8 mouse cellular contexts compared by ENCODE assay signal in the genomic region with DNA sequence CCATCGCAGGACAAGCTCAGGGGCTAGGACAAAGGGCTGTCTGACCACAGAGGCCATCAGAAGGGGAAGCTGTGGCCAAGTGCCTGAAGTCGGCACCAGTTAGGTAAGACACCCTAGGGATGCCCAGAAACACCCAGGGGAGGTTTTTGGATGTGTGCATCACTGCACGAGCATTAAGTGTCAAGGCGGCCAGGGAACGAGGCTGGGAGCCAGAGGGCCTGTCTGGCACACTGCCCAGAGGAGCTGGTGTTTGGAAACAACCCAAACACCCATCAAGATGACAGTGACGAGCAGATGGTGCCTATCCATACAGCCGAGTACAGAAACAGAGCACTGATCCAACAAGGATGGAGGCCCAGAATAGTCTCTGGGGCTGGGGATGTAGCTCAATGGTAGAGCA.
DNase-seq lines count a peak whose midpoint lies in the region; ATAC-seq and TF ChIP-seq lines count a peak whose summit lies in the region.

No protein-coding gene starts in this region.

- WGBS in heart, embryonic 10.5 days = 34% methylated on average over 7 of the region's 7 CpGs
- 20% methylated on average over 7 of the region's 7 CpGs for WGBS in heart, embryonic 12.5 days
- 45% methylated on average over 7 of the region's 7 CpGs for WGBS in midbrain, embryonic 13.5 days
- 84% methylated on average over 7 of the region's 7 CpGs for WGBS in midbrain, embryonic 11.5 days
- 21% methylated on average over 7 of the region's 7 CpGs for WGBS in forebrain, postnatal 0 days
- WGBS in neural tube, embryonic 13.5 days = 28% methylated on average over 7 of the region's 7 CpGs

- H3K9me3 ChIP-seq in heart, embryonic 10.5 days = no peaks in the 10 kb centered on the region
- H3K9me3 ChIP-seq in heart, embryonic 12.5 days (replicated peaks) = no peaks in the 10 kb centered on the region
- H3K9me3 ChIP-seq in midbrain, embryonic 13.5 days = no peaks in the 10 kb centered on the region
- H3K9me3 ChIP-seq in midbrain, embryonic 11.5 days (ENCODE audit: control insufficient read depth, low read length) = no peaks in the 10 kb centered on the region
- no peaks in the 10 kb centered on the region for H3K9me3 ChIP-seq in forebrain, postnatal 0 days (ENCODE audit: low read length)
- no peaks in the 10 kb centered on the region for H3K9me3 ChIP-seq in neural tube, embryonic 13.5 days

- no peak overlapping the region for H3K4me2 ChIP-seq in heart, embryonic 12.5 days
- no peak overlapping the region for H3K4me2 ChIP-seq in midbrain, embryonic 13.5 days (replicated peaks)
- H3K4me2 ChIP-seq in midbrain, embryonic 11.5 days = no peak overlapping the region
- H3K4me2 ChIP-seq in forebrain, postnatal 0 days (ENCODE audit: low read depth) = no peak overlapping the region
- no peak overlapping the region for H3K4me2 ChIP-seq in neural tube, embryonic 13.5 days

- peaks cover 26% of the 10 kb centered on the region for H3K27me3 ChIP-seq in heart, embryonic 10.5 days (ENCODE audit: insufficient read depth, poor library complexity, severe bottlenecking)
- H3K27me3 ChIP-seq in heart, embryonic 12.5 days (replicated peaks) = peaks cover 6% of the 10 kb centered on the region; the same call in 1 of the 2 replicates
- H3K27me3 ChIP-seq in midbrain, embryonic 13.5 days = no peaks in the 10 kb centered on the region
- H3K27me3 ChIP-seq in midbrain, embryonic 11.5 days (ENCODE audit: control insufficient read depth, insufficient read depth, low read length) = no peaks in the 10 kb centered on the region
- H3K27me3 ChIP-seq in forebrain, postnatal 0 days (ENCODE audit: insufficient read depth, low read length) = no peaks in the 10 kb centered on the region
- peaks cover 64% of the 10 kb centered on the region for H3K27me3 ChIP-seq in neural tube, embryonic 13.5 days

- 0 out of 2 replicates have a peak overlapping the region, but pooled peaks have one; percentile 54 for H3K27ac ChIP-seq in heart, embryonic 10.5 days
- H3K27ac ChIP-seq in heart, embryonic 12.5 days (ENCODE audit: poor library complexity, severe bottlenecking) = no peak overlapping the region
- H3K27ac ChIP-seq in midbrain, embryonic 13.5 days = no peak overlapping the region
- H3K27ac ChIP-seq in midbrain, embryonic 11.5 days (ENCODE audit: low read depth, low read length) = no peak overlapping the region
- no peak overlapping the region for H3K27ac ChIP-seq in forebrain, postnatal 0 days (ENCODE audit: low read depth, low read length)
- 0 out of 2 replicates have a peak overlapping the region, but pooled peaks have one; percentile 18 for H3K27ac ChIP-seq in neural tube, embryonic 13.5 days (replicated peaks)

- no peak for TF ChIP-seq CTCF in forebrain, postnatal 0 days (IDR thresholded peaks at IDR 0.05; ENCODE audit: low read depth)

- ATAC-seq in heart, embryonic 12.5 days (ENCODE audit: insufficient number of reproducible peaks, low FRiP score) = no peak
- ATAC-seq in midbrain, embryonic 13.5 days = peak; percentile 73
- no peak for ATAC-seq in midbrain, embryonic 11.5 days (ENCODE audit: low FRiP score)
- ATAC-seq in forebrain, postnatal 0 days = peak; percentile 75
- peak; percentile 55 for ATAC-seq in neural tube, embryonic 13.5 days (ENCODE audit: low read depth)
- no peak for ATAC-seq in activated CD4-positive, CD25-positive, alpha-beta regulatory T cell, adult 4 months

- no peak for DNase-seq in heart, embryonic 10.5 days (ENCODE audit: low spot score)
- no peak for DNase-seq in midbrain, embryonic 11.5 days (ENCODE audit: low spot score, missing footprints)
- DNase-seq in forebrain, postnatal 0 days = peak; percentile 70
- no peak for DNase-seq in cerebellum, adult 11 months

- H3K4me3 ChIP-seq in heart, embryonic 10.5 days = no peak overlapping the region
- H3K4me3 ChIP-seq in heart, embryonic 12.5 days = no peak overlapping the region
- H3K4me3 ChIP-seq in midbrain, embryonic 13.5 days (replicated peaks) = no peak overlapping the region
- no peak overlapping the region for H3K4me3 ChIP-seq in midbrain, embryonic 11.5 days (ENCODE audit: low read depth, low read length)
- H3K4me3 ChIP-seq in forebrain, postnatal 0 days (ENCODE audit: low read depth, low read length) = no peak overlapping the region
- H3K4me3 ChIP-seq in neural tube, embryonic 13.5 days = no peak overlapping the region

- peaks cover 50% of the 10 kb centered on the region for H3K4me1 ChIP-seq in heart, embryonic 10.5 days
- peaks cover 43% of the 10 kb centered on the region for H3K4me1 ChIP-seq in heart, embryonic 12.5 days (replicated peaks)
- peaks cover 22% of the 10 kb centered on the region for H3K4me1 ChIP-seq in midbrain, embryonic 13.5 days (replicated peaks)
- no peaks in the 10 kb centered on the region for H3K4me1 ChIP-seq in midbrain, embryonic 11.5 days (ENCODE audit: control insufficient read depth, insufficient read depth, low read length)
- no peaks in the 10 kb centered on the region; the same call in 1 of the 2 replicates for H3K4me1 ChIP-seq in forebrain, postnatal 0 days (ENCODE audit: insufficient read depth)
- peaks cover 49% of the 10 kb centered on the region for H3K4me1 ChIP-seq in neural tube, embryonic 13.5 days (replicated peaks)

- H3K9ac ChIP-seq in heart, embryonic 12.5 days = no peak overlapping the region
- no peak overlapping the region for H3K9ac ChIP-seq in midbrain, embryonic 13.5 days (replicated peaks)
- no peak overlapping the region for H3K9ac ChIP-seq in midbrain, embryonic 11.5 days (ENCODE audit: low read length)
- H3K9ac ChIP-seq in forebrain, postnatal 0 days = no peak overlapping the region
- H3K9ac ChIP-seq in neural tube, embryonic 13.5 days = no peak overlapping the region

- no peaks in the 10 kb centered on the region for H3K36me3 ChIP-seq in heart, embryonic 10.5 days
- no peaks in the 10 kb centered on the region for H3K36me3 ChIP-seq in heart, embryonic 12.5 days
- no peaks in the 10 kb centered on the region for H3K36me3 ChIP-seq in midbrain, embryonic 13.5 days
- H3K36me3 ChIP-seq in midbrain, embryonic 11.5 days (ENCODE audit: control insufficient read depth, insufficient read depth, low read length) = no peaks in the 10 kb centered on the region
- no peaks in the 10 kb centered on the region for H3K36me3 ChIP-seq in forebrain, postnatal 0 days (ENCODE audit: insufficient read depth)
- H3K36me3 ChIP-seq in neural tube, embryonic 13.5 days = no peaks in the 10 kb centered on the region

Comparison
In these comparisons a context has a peak if more than half of its experiments do, and no peak if none do; other contexts are left out.
1. H3K27ac ChIP-seq: peak in heart, embryonic 10.5 days (single experiment) and neural tube, embryonic 13.5 days (single experiment); none in heart, embryonic 12.5 days (single experiment), midbrain, embryonic 13.5 days (single experiment), midbrain, embryonic 11.5 days (single experiment) and forebrain, postnatal 0 days (single experiment).
2. ATAC-seq: peak in midbrain, embryonic 13.5 days (single experiment), forebrain, postnatal 0 days (single experiment) and neural tube, embryonic 13.5 days (single experiment); none in heart, embryonic 12.5 days (single experiment), midbrain, embryonic 11.5 days (single experiment) and activated CD4-positive, CD25-positive, alpha-beta regulatory T cell, adult 4 months (single experiment).